Mouse (Mus musculus) neural tube, embryonic 15.5 days (tissue): ENCODE measurements at regions not wholly inside any gene's neighbourhood (a gene's known extent, or its start where the extent isn't known, plus 50 kb on each side); places are given as distances from the start of the nearest gene placed in this dataset.
A peak's percentile ranks its signal among the peaks of the same experiment; 100 is the strongest.
"Not testable (repeated sequence)": the region's sequence is repeated elsewhere in the genome, so short reads cannot be mapped to it uniquely, and the experiment has no call there.

ENCODE experiments used
- ATAC-seq: fragments of 200-750 bp; cut with Nextera tagmentation; 2 replicates; pipeline ENCODE4 v1.8.0; 2017; ENCODE audit warnings: mild to moderate bottlenecking, moderate TSS enrichment, moderate library complexity; ENCODE audit not compliant: low FRiP score
- H3K27ac ChIP-seq: fragments of 300-500 bp; sonication (generic); replicated peaks from 2 replicates; pipeline ENCODE4 v1.5.1; 2015; ENCODE audit warnings: mild to moderate bottlenecking, inconsistent platforms
- H3K27me3 ChIP-seq: fragments of 300-500 bp; sonication (generic); replicated peaks from 2 replicates; pipeline ENCODE4 v1.6.1; 2015; ENCODE audit warnings: inconsistent platforms
- H3K36me3 ChIP-seq: fragments of 300-500 bp; sonication (generic); 2 replicates; pipeline ENCODE4 v1.6.1; 2015; ENCODE audit warnings: inconsistent platforms
- H3K4me1 ChIP-seq: fragments of 300-500 bp; sonication (generic); 2 replicates; pipeline ENCODE4 v1.6.1; 2015; ENCODE audit warnings: inconsistent platforms
- H3K4me2 ChIP-seq: fragments of 300-500 bp; sonication (generic); 2 replicates; pipeline ENCODE4 v1.6.1; 2015; ENCODE audit warnings: inconsistent platforms, mild to moderate bottlenecking, moderate library complexity
- H3K4me3 ChIP-seq: fragments of 300-500 bp; sonication (generic); replicated peaks from 2 replicates; pipeline ENCODE4 v1.5.1; 2015; ENCODE audit warnings: mild to moderate bottlenecking, inconsistent platforms
- H3K9ac ChIP-seq: fragments of 300-500 bp; sonication (generic); replicated peaks from 2 replicates; pipeline ENCODE4 v1.6.1; 2015; ENCODE audit warnings: mild to moderate bottlenecking, inconsistent platforms
- H3K9me3 ChIP-seq: fragments of 300-500 bp; sonication (generic); replicated peaks from 2 replicates; pipeline ENCODE4 v1.6.1; 2016; ENCODE audit warnings: inconsistent platforms
- WGBS: fragments of 180-500 bp; shearing (Covaris S2); methylation state at CpG from one replicate; pipeline ENCODE4 v1.1.7; 2015; ENCODE audit warnings: mixed read lengths; 5-methylcytosine and 5-hydroxymethylcytosine counted together

DNA sequence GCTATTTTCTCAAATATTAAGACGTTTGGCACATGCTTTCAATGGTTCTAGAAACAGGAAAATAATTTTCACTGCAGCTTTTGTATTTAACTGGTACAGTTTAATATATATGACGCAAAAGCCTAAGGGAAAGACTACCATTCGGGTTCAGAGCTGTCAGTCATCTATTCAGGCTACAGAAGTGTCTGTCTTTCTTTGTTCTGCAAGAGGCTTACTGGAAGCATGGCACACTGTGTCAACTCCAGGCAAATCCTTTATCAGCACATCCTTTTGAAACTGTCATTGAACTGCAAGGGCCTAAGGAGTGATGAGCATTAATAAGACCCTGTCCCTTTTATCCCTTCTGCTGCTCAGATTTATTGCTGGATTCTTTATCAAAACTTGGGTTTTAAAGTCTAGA, 303.8 kb upstream of the Gm5152 start:
- H3K4me3 ChIP-seq, H3K9ac ChIP-seq, H3K4me1 ChIP-seq, H3K27ac ChIP-seq, H3K4me2 ChIP-seq, H3K27me3 ChIP-seq, H3K9me3 ChIP-seq, H3K36me3 ChIP-seq, ATAC-seq: not testable (repeated sequence)
- WGBS: 63% methylated on average over 3 of the region's 3 CpGs

DNA sequence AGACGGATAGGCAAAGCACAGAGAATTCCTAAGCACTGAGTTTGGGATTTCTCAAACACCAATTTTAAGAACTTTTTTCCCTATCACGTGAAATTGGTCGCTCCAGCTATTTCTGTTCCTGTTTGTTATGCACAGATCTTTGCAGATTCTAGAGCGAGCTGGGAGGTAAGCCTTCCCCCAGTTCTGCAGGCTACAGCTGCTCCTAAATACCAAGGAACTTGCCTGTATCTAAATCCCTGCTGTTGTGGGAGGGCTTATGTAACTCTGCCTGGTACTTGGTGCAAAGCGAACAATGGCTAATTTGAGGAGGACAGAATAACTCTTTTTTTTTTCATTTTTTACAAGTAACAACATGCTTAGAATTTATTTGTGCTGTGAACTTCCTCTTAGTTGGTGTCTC, 316.0 kb upstream of the Gm5152 start:
- Histone ChIP-seq H3K27ac (no peak overlapping the region), H3K9me3 (no peaks in the 10 kb centered on the region), H3K27me3 (no peaks in the 10 kb centered on the region), H3K36me3 (no peaks in the 10 kb centered on the region), H3K4me1 (no peaks in the 10 kb centered on the region), H3K9ac (no peak overlapping the region), H3K4me2 (no peak overlapping the region), H3K4me3 (no peak overlapping the region)
- 61% methylated on average over 5 of the region's 5 CpGs for WGBS
- ATAC-seq: no peak

DNA sequence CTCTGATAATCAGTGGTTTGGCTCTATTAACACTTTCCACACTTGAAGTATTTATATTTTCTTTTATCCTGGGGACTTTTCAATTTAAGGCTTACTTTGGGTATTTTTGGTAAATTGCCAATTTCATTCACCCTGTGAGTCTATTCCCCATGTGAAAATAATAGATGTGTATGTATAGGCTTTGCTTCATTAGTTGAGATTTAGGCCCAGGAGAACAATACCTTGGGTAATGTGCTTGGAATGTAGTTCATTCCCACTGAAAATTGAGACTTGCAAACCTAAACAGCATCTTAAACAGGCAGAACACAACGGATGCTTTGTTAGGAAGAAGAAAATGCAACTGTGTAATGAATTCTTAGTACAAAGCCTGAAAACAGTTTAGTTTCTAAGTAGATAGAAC, 346.1 kb upstream of the Gm5152 start:
- 0 out of 2 replicates have a peak, but pooled peaks have one; percentile 53 for ATAC-seq
- Histone ChIP-seq H3K27ac (no peak overlapping the region), H3K9ac (no peak overlapping the region), H3K4me1 (no peaks in the 10 kb centered on the region), H3K4me3 (no peak overlapping the region), H3K4me2 (no peak overlapping the region), H3K36me3 (no peaks in the 10 kb centered on the region), H3K9me3 (no peaks in the 10 kb centered on the region), H3K27me3 (no peaks in the 10 kb centered on the region)
- WGBS: 29% methylated on average over 1 of the region's 1 CpGs

GRCm38 (mm10) chr5:10600774-10601173, 346.8 kb upstream of the Gm8871 start:
- H3K27ac ChIP-seq: no peak overlapping the region
- H3K4me1 ChIP-seq: no peaks in the 10 kb centered on the region
- H3K36me3 ChIP-seq: no peaks in the 10 kb centered on the region
- no peak for ATAC-seq
- H3K4me3 ChIP-seq: no peak overlapping the region
- no peak overlapping the region for H3K9ac ChIP-seq
- 89% methylated on average over 5 of the region's 5 CpGs for WGBS
- no peaks in the 10 kb centered on the region for H3K9me3 ChIP-seq
- no peaks in the 10 kb centered on the region for H3K27me3 ChIP-seq
- no peak overlapping the region for H3K4me2 ChIP-seq

DNA sequence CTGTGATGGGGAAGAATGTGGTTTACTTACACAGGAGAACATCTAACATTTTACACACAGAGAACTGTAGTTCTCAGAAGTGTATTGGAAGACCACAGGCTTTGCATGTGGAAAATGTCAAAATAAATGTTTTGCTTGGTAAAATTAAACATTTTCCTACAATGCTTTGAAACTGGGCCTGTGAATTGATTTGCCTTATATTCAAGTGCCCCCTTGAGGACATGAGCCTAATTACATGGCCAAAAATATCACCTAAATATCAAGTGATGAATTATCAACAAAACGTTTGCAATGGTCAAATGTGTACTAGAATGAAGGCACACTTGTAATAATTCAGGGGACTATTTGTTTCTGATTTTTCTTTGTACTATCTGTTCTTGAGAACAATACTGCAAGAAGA, 314.4 kb upstream of the Gm8871 start:
- no peak for ATAC-seq
- Histone ChIP-seq H3K4me1 (no peaks in the 10 kb centered on the region), H3K27me3 (no peaks in the 10 kb centered on the region), H3K4me3 (no peak overlapping the region), H3K9ac (no peak overlapping the region), H3K4me2 (no peak overlapping the region), H3K36me3 (no peaks in the 10 kb centered on the region), H3K27ac (no peak overlapping the region), H3K9me3 (no peaks in the 10 kb centered on the region; the same call in 1 of the 2 replicates)
- 29% methylated on average over 1 of the region's 1 CpGs for WGBS

GRCm38 (mm10) chr5:10648075-10648474, 299.5 kb upstream of the Gm8871 start:
- no peak overlapping the region for H3K4me3 ChIP-seq
- H3K27ac ChIP-seq: no peak overlapping the region
- H3K36me3 ChIP-seq: no peaks in the 10 kb centered on the region
- H3K9me3 ChIP-seq: no peaks in the 10 kb centered on the region
- H3K4me2 ChIP-seq: no peak overlapping the region
- no peaks in the 10 kb centered on the region for H3K4me1 ChIP-seq
- H3K9ac ChIP-seq: no peak overlapping the region
- H3K27me3 ChIP-seq: no peaks in the 10 kb centered on the region
- no peak for ATAC-seq
- 41% methylated on average over 4 of the region's 4 CpGs for WGBS

- ATAC-seq: no peak
- WGBS: 83% methylated on average over 4 of the region's 4 CpGs
- no peak overlapping the region for H3K9ac ChIP-seq
These were observed 284.3 kb upstream of the Gm8871 start for GRCm38 (mm10) chr5:10663301-10663700.

GRCm38 (mm10) chr5:10674199-10674598, 273.4 kb upstream of the Gm8871 start:
- 45% methylated on average over 1 of the region's 1 CpGs for whole genome bisulfite sequencing
- Histone ChIP-seq H3K4me2 (no peak overlapping the region), H3K27ac (no peak overlapping the region), H3K9ac (no peak overlapping the region), H3K36me3 (no peaks in the 10 kb centered on the region), H3K4me1 (no peaks in the 10 kb centered on the region), H3K4me3 (no peak overlapping the region), H3K27me3 (no peaks in the 10 kb centered on the region), H3K9me3 (no peaks in the 10 kb centered on the region)
- ATAC-seq: no peak

More at GRCm38 (mm10) chr5:10663301-10663700, 284.3 kb upstream of the Gm8871 start:
- Histone ChIP-seq H3K4me2 (no peak overlapping the region), H3K4me1 (no peaks in the 10 kb centered on the region), H3K36me3 (no peaks in the 10 kb centered on the region), H3K9me3 (no peaks in the 10 kb centered on the region), H3K27ac (no peak overlapping the region), H3K4me3 (no peak overlapping the region), H3K27me3 (no peaks in the 10 kb centered on the region)

DNA sequence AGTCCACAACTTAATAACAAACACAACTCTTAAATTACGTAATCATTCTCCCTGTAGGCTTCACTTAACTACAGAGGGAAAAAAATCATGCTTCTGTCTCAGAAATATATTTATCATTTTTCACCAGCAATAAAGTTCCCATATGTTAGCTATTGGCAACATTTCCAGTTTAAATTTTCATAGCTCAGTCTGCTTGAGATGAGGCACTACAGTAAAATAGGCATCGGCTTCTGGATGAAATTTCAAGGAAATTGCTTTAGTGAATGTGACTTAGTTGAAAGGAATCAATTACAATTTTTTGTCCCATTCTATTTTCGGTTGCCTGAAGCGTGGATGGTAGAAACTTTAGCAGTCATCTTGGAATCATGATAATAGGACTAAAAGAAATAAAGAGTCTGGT, 262.1 kb upstream of the Gm8871 start:
- Histone ChIP-seq H3K4me1 (no peaks in the 10 kb centered on the region), H3K27ac (no peak overlapping the region), H3K36me3 (no peaks in the 10 kb centered on the region), H3K9me3 (no peaks in the 10 kb centered on the region), H3K27me3 (no peaks in the 10 kb centered on the region), H3K9ac (no peak overlapping the region), H3K4me3 (no peak overlapping the region), H3K4me2 (no peak overlapping the region)
- ATAC-seq: no peak
- WGBS: 80% methylated on average over 4 of the region's 4 CpGs

DNA sequence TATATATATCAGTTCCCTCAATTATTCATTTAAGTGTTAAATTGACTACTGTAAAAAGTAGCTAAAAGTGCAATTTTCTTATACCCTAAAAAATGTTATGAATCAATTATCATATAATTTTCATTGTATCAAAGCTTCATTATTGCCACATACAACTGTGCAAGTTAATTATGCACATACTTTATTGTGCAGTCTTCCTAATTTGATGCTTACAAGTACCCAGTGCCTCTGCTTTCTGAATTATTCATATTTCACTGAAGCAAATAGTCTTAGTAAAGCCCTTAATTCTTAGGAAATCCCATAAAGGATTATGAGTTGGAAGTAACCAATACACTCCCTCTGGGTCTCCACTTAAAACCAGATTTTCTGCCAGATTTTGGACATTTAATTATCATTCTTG, 220.5 kb upstream of the Gm8871 start:
- Histone ChIP-seq H3K36me3 (no peaks in the 10 kb centered on the region), H3K4me2 (no peak overlapping the region), H3K4me3 (no peak overlapping the region), H3K9ac (no peak overlapping the region), H3K4me1 (no peaks in the 10 kb centered on the region), H3K27me3 (no peaks in the 10 kb centered on the region), H3K9me3 (no peaks in the 10 kb centered on the region), H3K27ac (no peak overlapping the region)
- ATAC-seq: no peak

GRCm38 (mm10) chr5:10749546-10749945, 198.1 kb upstream of the Gm8871 start:
- H3K9me3 ChIP-seq: no peaks in the 10 kb centered on the region
- no peaks in the 10 kb centered on the region for H3K4me1 ChIP-seq
- H3K4me3 ChIP-seq: no peak overlapping the region
- H3K27me3 ChIP-seq: no peaks in the 10 kb centered on the region
- no peak overlapping the region for H3K9ac ChIP-seq
- no peak for ATAC-seq
- WGBS: 64% methylated on average over 1 of the region's 1 CpGs
- no peaks in the 10 kb centered on the region for H3K36me3 ChIP-seq
- no peak overlapping the region for H3K4me2 ChIP-seq
- H3K27ac ChIP-seq: no peak overlapping the region

GRCm38 (mm10) chr5:10767469-10767868, 180.1 kb upstream of the Gm8871 start:
- H3K4me2 ChIP-seq: no peak overlapping the region
- no peak overlapping the region for H3K4me3 ChIP-seq
- H3K27me3 ChIP-seq: no peaks in the 10 kb centered on the region
- H3K36me3 ChIP-seq: no peaks in the 10 kb centered on the region
- WGBS: 100% methylated on average over 1 of the region's 1 CpGs
- H3K9me3 ChIP-seq: no peaks in the 10 kb centered on the region
- no peak overlapping the region for H3K9ac ChIP-seq
- H3K4me1 ChIP-seq: no peaks in the 10 kb centered on the region
- no peak for ATAC-seq
- H3K27ac ChIP-seq: no peak overlapping the region
